15 mouse cellular contexts compared by ENCODE assay signal in genomic region chr6:134924262-134924661, GRCm38 (mm10). TPM values are rescaled to one million over a fixed set of nuclear protein-coding genes. Genes with fewer than 3 reads are reported as not detected.
DNase-seq lines count a peak whose midpoint lies in the region; ATAC-seq and TF ChIP-seq lines count a peak whose summit lies in the region.
"Had no signal": no experiment of that assay in that cellular context is flagged by ENCODE, and none has a peak within 500 bp of the region (broad histone marks: within the 10 kb centered on the region; RNA-seq: fewer than 3 reads in every experiment).

No protein-coding gene starts in this region.

- H3K9ac ChIP-seq in hindbrain, embryonic 15.5 days: no peak overlapping the region
- H3K9ac ChIP-seq in hindbrain, embryonic 11.5 days (ENCODE audit: low read depth, low read length): no peak overlapping the region
- no peak overlapping the region for H3K9ac ChIP-seq in stomach, embryonic 16.5 days (ENCODE audit: low read length)
- no peak overlapping the region for H3K9ac ChIP-seq in stomach, postnatal 0 days (ENCODE audit: low read length)
- no peak overlapping the region for H3K9ac ChIP-seq in hindbrain, postnatal 0 days (replicated peaks; ENCODE audit: low read length)
- H3K9ac ChIP-seq in neural tube, embryonic 15.5 days (replicated peaks): no peak overlapping the region
- H3K9ac ChIP-seq: liver, embryonic 14.5 days; stomach, embryonic 15.5 days had no signal

- H3K9me3 ChIP-seq in hindbrain, embryonic 15.5 days: no peaks in the 10 kb centered on the region
- no peaks in the 10 kb centered on the region for H3K9me3 ChIP-seq in hindbrain, embryonic 11.5 days (ENCODE audit: control insufficient read depth, low read length)
- no peaks in the 10 kb centered on the region for H3K9me3 ChIP-seq in stomach, embryonic 16.5 days (replicated peaks; ENCODE audit: control insufficient read depth, low read length)
- no peaks in the 10 kb centered on the region for H3K9me3 ChIP-seq in stomach, postnatal 0 days (ENCODE audit: control insufficient read depth, low read length)
- H3K9me3 ChIP-seq in hindbrain, postnatal 0 days (ENCODE audit: low read length): no peaks in the 10 kb centered on the region
- H3K9me3 ChIP-seq in neural tube, embryonic 15.5 days (replicated peaks): no peaks in the 10 kb centered on the region
- H3K9me3 ChIP-seq: embryonic facial prominence, embryonic 10.5 days; stomach, embryonic 15.5 days had no signal

- H3K4me2 ChIP-seq in hindbrain, embryonic 15.5 days: peak overlapping the region; percentile 29; the same call in 1 of the 2 replicates
- H3K4me2 ChIP-seq in hindbrain, embryonic 11.5 days (replicated peaks; ENCODE audit: low read depth, low read length): no peak overlapping the region
- H3K4me2 ChIP-seq in stomach, embryonic 16.5 days (ENCODE audit: low read depth, low read length): 0 out of 2 replicates have a peak overlapping the region, but pooled peaks have one; percentile 19
- no peak overlapping the region for H3K4me2 ChIP-seq in stomach, postnatal 0 days (replicated peaks; ENCODE audit: low read depth)
- peak overlapping the region; percentile 83 for H3K4me2 ChIP-seq in hindbrain, postnatal 0 days (ENCODE audit: low read depth, low read length)
- H3K4me2 ChIP-seq in neural tube, embryonic 15.5 days: peak overlapping the region; percentile 6; the same call in 1 of the 2 replicates
- H3K4me2 ChIP-seq: stomach, embryonic 15.5 days had no signal

- no peaks in the 10 kb centered on the region for H3K36me3 ChIP-seq in hindbrain, embryonic 15.5 days
- H3K36me3 ChIP-seq in hindbrain, embryonic 11.5 days (ENCODE audit: control insufficient read depth, insufficient read depth, low read length): no peaks in the 10 kb centered on the region
- no peaks in the 10 kb centered on the region for H3K36me3 ChIP-seq in stomach, embryonic 16.5 days (ENCODE audit: control insufficient read depth, insufficient read depth, low read length)
- H3K36me3 ChIP-seq in stomach, postnatal 0 days (ENCODE audit: control insufficient read depth, insufficient read depth, low read length): no peaks in the 10 kb centered on the region
- H3K36me3 ChIP-seq in hindbrain, postnatal 0 days (ENCODE audit: insufficient read depth, low read length): no peaks in the 10 kb centered on the region
- H3K36me3 ChIP-seq in neural tube, embryonic 15.5 days: no peaks in the 10 kb centered on the region
- H3K36me3 ChIP-seq: stomach, embryonic 15.5 days had no signal

- no peak for TF ChIP-seq EP300 in stomach, postnatal 0 days (optimal IDR thresholded peaks at IDR 0.05)

- no peaks in the 10 kb centered on the region for H3K27me3 ChIP-seq in hindbrain, embryonic 15.5 days
- no peaks in the 10 kb centered on the region for H3K27me3 ChIP-seq in hindbrain, embryonic 11.5 days (ENCODE audit: control insufficient read depth, insufficient read depth, low read length)
- no peaks in the 10 kb centered on the region for H3K27me3 ChIP-seq in stomach, embryonic 16.5 days (ENCODE audit: control insufficient read depth, insufficient read depth, low read length)
- no peaks in the 10 kb centered on the region for H3K27me3 ChIP-seq in stomach, postnatal 0 days (ENCODE audit: control insufficient read depth, insufficient read depth, low read length)
- no peaks in the 10 kb centered on the region for H3K27me3 ChIP-seq in hindbrain, postnatal 0 days (ENCODE audit: insufficient read depth, low read length)
- H3K27me3 ChIP-seq in neural tube, embryonic 15.5 days (replicated peaks): no peaks in the 10 kb centered on the region
- H3K27me3 ChIP-seq: stomach, embryonic 15.5 days had no signal

- H3K27ac ChIP-seq in hindbrain, embryonic 15.5 days (replicated peaks): no peak overlapping the region
- H3K27ac ChIP-seq in hindbrain, embryonic 11.5 days (ENCODE audit: low read depth, low read length): no peak overlapping the region
- H3K27ac ChIP-seq in stomach, embryonic 16.5 days (ENCODE audit: low read length): no peak overlapping the region
- no peak overlapping the region for H3K27ac ChIP-seq in stomach, postnatal 0 days (replicated peaks)
- no peak overlapping the region for H3K27ac ChIP-seq in hindbrain, postnatal 0 days
- H3K27ac ChIP-seq in neural tube, embryonic 15.5 days (replicated peaks): no peak overlapping the region
- H3K27ac ChIP-seq: embryonic facial prominence, embryonic 10.5 days; stomach, embryonic 15.5 days had no signal

- TF ChIP-seq CTCF in stomach, postnatal 0 days (IDR thresholded peaks at IDR 0.05; ENCODE audit: low read depth): no peak
- TF ChIP-seq CTCF in hindbrain, postnatal 0 days (IDR thresholded peaks at IDR 0.05; ENCODE audit: low read depth): no peak

- H3K4me3 ChIP-seq in hindbrain, embryonic 15.5 days: no peak overlapping the region
- H3K4me3 ChIP-seq in hindbrain, embryonic 11.5 days (ENCODE audit: low read depth, low read length): no peak overlapping the region
- no peak overlapping the region for H3K4me3 ChIP-seq in stomach, embryonic 16.5 days (replicated peaks; ENCODE audit: low read length)
- no peak overlapping the region for H3K4me3 ChIP-seq in stomach, postnatal 0 days (ENCODE audit: low read depth, low read length)
- H3K4me3 ChIP-seq in hindbrain, postnatal 0 days (ENCODE audit: low read length): 0 out of 2 replicates have a peak overlapping the region, but pooled peaks have one; percentile 11
- H3K4me3 ChIP-seq in neural tube, embryonic 15.5 days (replicated peaks): no peak overlapping the region
- H3K4me3 ChIP-seq: embryonic facial prominence, embryonic 10.5 days; stomach, embryonic 15.5 days had no signal

- no peak for DNase-seq in hindbrain, embryonic 11.5 days (ENCODE audit: low spot score)
- no peak for DNase-seq in stomach, postnatal 0 days (ENCODE audit: low spot score)
- DNase-seq in hindbrain, postnatal 0 days (ENCODE audit: low spot score): no peak
- no peak for DNase-seq in kidney, adult 8-10 months
- no peak for DNase-seq in thymus, adult 18-20 months
- DNase-seq: adrenal gland, postnatal 25 days; cerebellum, postnatal 14 days; gastrocnemius, postnatal 10 days; thymus, postnatal 36 days had no signal

- no peak for ATAC-seq in hindbrain, embryonic 15.5 days (ENCODE audit: low FRiP score, low read depth)
- ATAC-seq in hindbrain, embryonic 11.5 days (ENCODE audit: low FRiP score): no peak
- no peak for ATAC-seq in stomach, embryonic 16.5 days (ENCODE audit: insufficient read depth, low FRiP score)
- no peak for ATAC-seq in stomach, postnatal 0 days (ENCODE audit: low FRiP score, low TSS enrichment)
- ATAC-seq in hindbrain, postnatal 0 days: no peak
- ATAC-seq in neural tube, embryonic 15.5 days (ENCODE audit: low FRiP score): no peak

- 61% methylated on average over 3 of the region's 3 CpGs for WGBS in hindbrain, embryonic 15.5 days
- 78% methylated on average over 3 of the region's 3 CpGs for WGBS in hindbrain, embryonic 11.5 days
- WGBS in stomach, embryonic 16.5 days: 66% methylated on average over 3 of the region's 3 CpGs
- 55% methylated on average over 3 of the region's 3 CpGs for WGBS in stomach, postnatal 0 days
- 68% methylated on average over 3 of the region's 3 CpGs for WGBS in hindbrain, postnatal 0 days
- 66% methylated on average over 3 of the region's 3 CpGs for WGBS in neural tube, embryonic 15.5 days

- H3K4me1 ChIP-seq in hindbrain, embryonic 15.5 days (replicated peaks): peaks cover 48% of the 10 kb centered on the region
- H3K4me1 ChIP-seq in hindbrain, embryonic 11.5 days (replicated peaks; ENCODE audit: control insufficient read depth, insufficient read depth, low read length): peaks cover 9% of the 10 kb centered on the region; the same call in 1 of the 2 replicates
- peaks cover 26% of the 10 kb centered on the region for H3K4me1 ChIP-seq in stomach, embryonic 16.5 days (ENCODE audit: control insufficient read depth, insufficient read depth, low read length)
- peaks cover 3% of the 10 kb centered on the region; the same call in 1 of the 2 replicates for H3K4me1 ChIP-seq in stomach, postnatal 0 days (replicated peaks; ENCODE audit: control insufficient read depth, insufficient read depth)
- peaks cover 14% of the 10 kb centered on the region; the same call in 1 of the 2 replicates for H3K4me1 ChIP-seq in hindbrain, postnatal 0 days (ENCODE audit: insufficient read depth, low read length)
- H3K4me1 ChIP-seq in neural tube, embryonic 15.5 days: peaks cover 55% of the 10 kb centered on the region

RNA-seq across cellular contexts. Expression of gene Cdkn1b, which starts 4.1 kb away (rescaled TPM):
- 17.0 and 21.8 TPM in 2 replicates for polyA plus RNA-seq in hindbrain, embryonic 15.5 days (2015; fragmentation: Nextera tagmentation; extraction: Ambion mirVana)
- polyA plus RNA-seq in hindbrain, embryonic 11.5 days (2014; fragmentation: Nextera tagmentation; extraction: Ambion mirVana): 23.9 and 24.1 TPM in 2 replicates
- polyA plus RNA-seq in stomach, embryonic 16.5 days (2015; fragmentation: Nextera tagmentation; extraction: Ambion mirVana): 15.5 and 17.7 TPM in 2 replicates
- 11.7 and 14.4 TPM in 2 replicates for polyA plus RNA-seq in stomach, postnatal 0 days (2015; fragmentation: Nextera tagmentation; extraction: Ambion mirVana)
- 33.2 and 44.7 TPM in 2 replicates for total RNA-seq in hindbrain, postnatal 0 days (2014; rRNA removed)
- polyA plus RNA-seq in hindbrain, postnatal 0 days (2015; fragmentation: Nextera tagmentation; extraction: Ambion mirVana): 26.3 and 30.2 TPM in 2 replicates
- 15.7 and 17.3 TPM in 2 replicates for polyA plus RNA-seq in neural tube, embryonic 15.5 days (2015; fragmentation: Nextera tagmentation; extraction: Ambion mirVana)

RNA-seq across cellular contexts. Expression of gene Gpr19, which starts 25.9 kb away (rescaled TPM):
- 34.3 and 34.5 TPM in 2 replicates for polyA plus RNA-seq in hindbrain, embryonic 15.5 days (2015; fragmentation: Nextera tagmentation; extraction: Ambion mirVana)
- 27.7 and 29.4 TPM in 2 replicates for polyA plus RNA-seq in hindbrain, embryonic 11.5 days (2014; fragmentation: Nextera tagmentation; extraction: Ambion mirVana)
- polyA plus RNA-seq in stomach, embryonic 16.5 days (2015; fragmentation: Nextera tagmentation; extraction: Ambion mirVana): 9.7 and 10.5 TPM in 2 replicates
- 6.6 and 6.9 TPM in 2 replicates for polyA plus RNA-seq in stomach, postnatal 0 days (2015; fragmentation: Nextera tagmentation; extraction: Ambion mirVana)
- total RNA-seq in hindbrain, postnatal 0 days (2014; rRNA removed): 33.2 and 43.7 TPM in 2 replicates
- polyA plus RNA-seq in hindbrain, postnatal 0 days (2015; fragmentation: Nextera tagmentation; extraction: Ambion mirVana): 33.7 and 33.9 TPM in 2 replicates
- polyA plus RNA-seq in neural tube, embryonic 15.5 days (2015; fragmentation: Nextera tagmentation; extraction: Ambion mirVana): 31.2 and 37.0 TPM in 2 replicates

RNA-seq across cellular contexts. Expression of gene Apold1, which starts 57.3 kb away (rescaled TPM):
- polyA plus RNA-seq in hindbrain, embryonic 15.5 days (2015; fragmentation: Nextera tagmentation; extraction: Ambion mirVana): 3.6 and 4.1 TPM in 2 replicates
- 3.0 and 3.7 TPM in 2 replicates for polyA plus RNA-seq in hindbrain, embryonic 11.5 days (2014; fragmentation: Nextera tagmentation; extraction: Ambion mirVana)
- 2.2 and 2.9 TPM in 2 replicates for polyA plus RNA-seq in stomach, embryonic 16.5 days (2015; fragmentation: Nextera tagmentation; extraction: Ambion mirVana)
- 1.5 and 1.8 TPM in 2 replicates for polyA plus RNA-seq in stomach, postnatal 0 days (2015; fragmentation: Nextera tagmentation; extraction: Ambion mirVana)
- total RNA-seq in hindbrain, postnatal 0 days (2014; rRNA removed): 6.3 and 7.0 TPM in 2 replicates
- 4.2 and 4.8 TPM in 2 replicates for polyA plus RNA-seq in hindbrain, postnatal 0 days (2015; fragmentation: Nextera tagmentation; extraction: Ambion mirVana)
- 4.0 and 4.1 TPM in 2 replicates for polyA plus RNA-seq in neural tube, embryonic 15.5 days (2015; fragmentation: Nextera tagmentation; extraction: Ambion mirVana)

Comparison
In these comparisons a context has a peak if more than half of its experiments do, and no peak if none do; other contexts are left out.
1. H3K4me2 ChIP-seq: peak in hindbrain, embryonic 15.5 days (single experiment), stomach, embryonic 16.5 days (single experiment), hindbrain, postnatal 0 days (single experiment) and neural tube, embryonic 15.5 days (single experiment); none in hindbrain, embryonic 11.5 days (single experiment) and stomach, postnatal 0 days (single experiment).